Mouse (Mus musculus) gastrocnemius, postnatal 4 days (tissue): ENCODE measurements around the gene 4933415A04Rik. TPM values are rescaled to one million over a fixed set of nuclear protein-coding genes. Genes with fewer than 3 reads are reported as not detected.

Experiments used
- DNase-seq, 2 experiments: peaks; one replicate each; pipeline ENCODE4 v3.0.0; 2021 to 2022; ENCODE audit warnings: low spot score in 2 of 2, mixed read lengths in 2 of 2
- total RNA-seq, 2 experiments: library from RNA; stranded (reverse); gene quantifications; 2 replicates each; pipeline ENCODE4 v1.2.3; 2021

The 4933415A04Rik gene
- total RNA-seq, 2 experiments from 2014 or later = 0.73 to 1.0 TPM

DNA sequence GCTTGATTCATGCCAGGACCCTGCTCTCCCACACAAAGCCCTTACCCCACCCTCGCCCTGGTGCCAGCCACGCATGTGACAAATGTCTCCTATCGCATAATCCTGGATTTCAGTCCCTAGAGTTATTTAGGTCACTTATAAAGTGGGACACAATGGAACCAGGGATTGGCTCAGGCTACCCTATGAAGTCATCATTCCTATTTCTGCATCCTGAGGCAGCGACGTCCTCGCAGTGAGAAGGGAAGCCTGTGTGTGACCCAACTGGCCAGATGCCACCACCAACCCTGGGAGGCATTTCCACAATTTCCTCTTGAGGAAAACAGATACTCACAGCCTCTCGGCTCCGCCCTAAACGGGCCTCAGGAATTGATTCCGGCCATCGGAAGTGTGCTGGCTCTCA, 17.2 kb upstream of the 4933415A04Rik start:
- peak in 1 of 2 experiments; percentile 62 for DNase-seq

DNA sequence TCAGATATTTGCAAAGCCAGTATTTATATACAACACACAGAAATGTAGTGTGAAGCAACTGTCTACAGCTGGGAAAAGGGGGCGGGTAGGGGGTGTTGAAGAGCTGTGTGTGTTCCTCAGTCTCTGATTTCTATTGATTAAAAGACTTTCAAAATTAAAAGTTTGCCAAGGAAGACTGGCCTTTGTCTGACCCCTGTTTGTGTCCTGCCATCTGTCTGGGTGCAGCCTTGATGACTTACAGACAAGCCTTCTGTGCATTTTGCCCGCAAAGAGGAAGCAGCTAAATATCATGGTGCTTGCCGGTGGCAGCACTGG, 11.8 kb upstream of the 4933415A04Rik start:
- no peak for DNase-seq

DNA sequence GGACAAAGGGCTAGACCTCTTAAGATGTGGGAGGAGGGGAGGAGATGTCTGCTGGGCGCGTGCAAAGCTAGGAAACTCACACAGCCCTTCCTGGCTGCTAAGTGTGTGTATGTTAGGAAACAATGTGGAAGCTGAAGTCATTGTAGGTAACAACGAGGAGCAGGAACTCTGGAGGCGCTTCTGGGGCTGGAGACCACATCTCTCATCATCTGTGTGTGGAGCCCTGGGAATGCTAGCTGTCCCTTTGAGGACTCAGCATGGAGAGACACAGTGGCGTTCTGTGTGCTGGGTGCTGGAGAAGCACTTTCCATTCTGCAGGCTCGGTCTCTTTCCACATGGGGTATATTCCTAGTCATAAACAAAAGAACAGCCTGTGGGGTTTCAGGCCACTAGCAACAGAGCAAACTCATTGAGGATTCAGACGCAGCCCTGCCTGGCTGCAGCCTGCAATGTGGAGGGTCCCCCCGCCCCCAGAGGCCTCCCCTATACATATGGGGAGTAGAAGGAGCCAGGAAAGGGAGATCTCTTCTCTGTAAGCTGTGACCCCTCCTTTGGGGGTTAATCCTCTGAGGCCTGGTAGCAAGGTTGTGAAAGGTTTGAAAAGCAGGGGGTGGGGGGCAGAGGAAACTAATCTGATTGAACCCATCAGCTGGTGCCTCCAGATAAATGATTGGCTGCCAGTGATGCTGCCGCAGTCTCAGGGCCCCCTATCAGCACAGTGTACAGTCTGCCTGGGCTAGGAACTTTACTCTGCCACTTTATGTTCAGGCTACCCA, 11.3 kb upstream of the 4933415A04Rik start:
- no peak for DNase-seq

DNA sequence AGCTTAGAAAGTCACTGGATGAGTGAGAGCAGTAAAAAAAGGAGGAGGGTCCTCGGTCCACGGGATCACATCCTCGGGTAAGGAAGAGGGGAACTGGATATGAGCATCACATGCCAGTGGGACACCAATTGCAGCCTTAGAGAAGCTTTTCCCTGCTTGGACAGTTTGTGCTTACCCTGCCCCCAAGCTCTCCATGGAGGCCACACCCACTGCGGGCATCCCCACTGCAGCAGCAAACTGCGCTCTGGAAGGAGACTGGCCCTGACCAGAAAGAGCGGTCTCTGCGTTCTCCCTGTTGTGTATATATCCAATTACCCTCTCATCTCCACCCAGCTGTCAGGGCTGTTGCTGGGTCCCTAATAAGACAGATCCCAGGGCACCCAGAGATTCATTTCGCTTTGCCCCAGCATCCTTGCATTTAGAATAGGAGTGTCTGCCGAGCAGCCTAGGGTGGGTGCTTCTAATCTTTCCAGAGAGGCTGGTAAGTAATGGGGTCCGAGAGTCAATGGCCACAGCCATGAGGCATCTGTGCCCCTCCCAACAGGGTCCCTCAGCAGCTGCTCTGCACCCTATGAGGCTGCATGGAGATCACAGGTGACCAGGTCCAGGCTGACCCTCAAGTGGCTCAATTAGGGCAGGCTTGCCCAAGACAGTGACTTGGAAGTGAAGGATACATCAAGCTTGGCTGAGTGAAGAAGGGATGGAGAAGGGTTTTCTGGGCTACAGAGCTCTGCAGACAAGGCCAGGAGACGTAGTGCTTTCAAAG, 8.9 kb upstream of the 4933415A04Rik start:
- no peak for DNase-seq

DNA sequence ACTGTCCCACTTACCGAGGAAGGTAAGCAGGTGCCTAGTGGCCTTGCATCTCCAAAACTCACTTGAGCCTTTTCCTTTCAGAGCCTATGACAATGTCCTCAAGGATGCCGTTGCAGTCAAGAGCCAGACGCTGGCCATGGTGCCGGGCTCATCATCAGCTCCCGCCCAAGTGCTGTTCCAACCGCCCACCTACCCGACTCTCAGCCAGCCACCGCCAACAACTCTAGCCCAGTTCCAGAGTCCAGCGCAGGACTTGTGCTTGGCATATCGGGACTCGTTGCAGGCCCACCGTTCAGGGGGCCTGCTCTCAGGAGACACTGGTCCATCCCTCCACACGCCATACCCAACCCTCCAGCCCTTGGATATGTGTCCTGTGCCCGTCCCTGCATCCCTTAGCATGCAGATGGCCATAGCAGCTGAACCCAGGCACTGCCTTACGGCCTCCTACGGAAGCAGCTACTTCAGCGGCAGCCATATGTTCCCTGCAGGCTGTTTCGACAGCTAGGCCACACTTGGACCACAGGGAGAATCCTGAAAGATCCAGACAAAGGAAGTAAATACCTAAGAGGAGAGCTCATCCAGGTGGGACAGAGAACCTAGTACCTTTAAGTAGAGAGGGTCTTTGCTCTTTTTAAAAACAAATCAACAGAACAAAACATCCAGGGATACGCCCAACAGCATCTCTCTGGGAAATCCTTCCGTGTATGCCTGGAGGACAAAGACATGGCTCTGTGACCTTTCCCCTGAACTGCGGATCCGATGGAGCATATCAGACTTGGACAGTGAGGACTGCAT, 1.4 kb upstream of the 4933415A04Rik start:
- no peak for DNase-seq

DNA sequence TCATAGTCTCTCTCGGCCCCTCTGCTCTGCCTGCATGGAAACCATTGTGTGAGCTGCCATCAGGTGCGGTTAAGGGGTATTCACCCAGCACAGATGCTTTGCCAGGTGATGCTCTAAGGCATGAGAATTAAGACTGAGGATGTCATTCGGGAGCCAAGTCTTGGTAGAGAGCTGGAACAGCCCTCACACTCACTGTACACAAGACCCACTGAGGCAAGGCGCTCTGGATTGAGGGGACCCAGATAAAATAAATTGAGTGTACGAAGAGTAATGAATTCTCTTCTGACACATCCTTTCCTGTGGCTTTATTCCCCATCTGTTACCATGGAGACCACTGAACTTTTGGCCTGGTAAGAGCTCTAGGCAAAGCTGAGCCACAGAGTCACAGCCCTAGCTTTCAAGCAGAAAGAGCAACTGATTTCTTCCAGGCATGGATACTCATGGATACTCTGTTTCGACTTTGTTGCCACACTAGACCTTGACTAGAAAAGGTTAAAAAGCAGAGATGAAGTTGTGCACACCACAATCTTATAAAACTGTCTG, 2.8 kb downstream of the 4933415A04Rik start:
- DNase-seq = no peak

DNA sequence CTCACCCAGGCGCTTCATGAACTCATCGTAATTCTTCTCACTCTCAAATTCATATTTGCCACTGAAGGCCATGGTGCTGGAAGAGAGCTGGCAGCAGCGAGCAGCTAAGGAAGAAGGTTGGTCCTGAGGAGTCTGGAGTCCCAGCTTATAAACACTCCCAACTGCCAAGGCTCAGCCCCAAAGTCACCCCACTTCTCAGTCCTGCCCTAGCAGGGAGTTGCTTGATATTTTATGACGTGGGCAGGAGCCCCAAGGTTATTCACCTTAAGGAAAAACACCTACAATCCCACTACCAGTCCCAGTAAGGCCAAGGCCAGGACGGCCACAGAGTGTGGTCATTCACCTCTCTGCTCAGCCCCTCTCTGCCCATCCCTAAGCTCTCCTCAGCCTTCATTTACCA, 14.6 kb downstream of the 4933415A04Rik start, which contains the start of gene Fabp6:
Fabp6 (minus strand) TSS at position 101 of the 400 bp plus-strand sequence.
- no peak for DNase-seq

DNA sequence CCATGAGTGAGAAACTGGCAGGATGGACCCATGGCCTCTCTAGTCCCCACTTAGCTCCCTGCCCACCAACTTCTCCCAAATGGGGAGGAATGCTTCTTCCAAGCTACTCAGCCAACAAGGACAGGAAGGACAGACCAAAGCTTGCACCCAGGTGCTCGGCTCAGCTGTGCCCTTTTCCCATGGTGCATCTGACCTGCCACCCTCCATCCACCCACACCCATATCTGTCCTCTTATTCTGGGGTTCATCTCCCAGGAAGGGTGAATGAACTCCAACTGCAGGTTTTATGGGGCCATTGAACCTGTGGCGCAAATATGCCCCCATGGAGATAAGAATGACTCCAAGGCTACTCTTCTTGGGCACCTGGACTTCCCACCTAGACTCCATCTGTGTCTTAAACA, 17.4 kb downstream of the 4933415A04Rik start:
- no peak for DNase-seq

DNA sequence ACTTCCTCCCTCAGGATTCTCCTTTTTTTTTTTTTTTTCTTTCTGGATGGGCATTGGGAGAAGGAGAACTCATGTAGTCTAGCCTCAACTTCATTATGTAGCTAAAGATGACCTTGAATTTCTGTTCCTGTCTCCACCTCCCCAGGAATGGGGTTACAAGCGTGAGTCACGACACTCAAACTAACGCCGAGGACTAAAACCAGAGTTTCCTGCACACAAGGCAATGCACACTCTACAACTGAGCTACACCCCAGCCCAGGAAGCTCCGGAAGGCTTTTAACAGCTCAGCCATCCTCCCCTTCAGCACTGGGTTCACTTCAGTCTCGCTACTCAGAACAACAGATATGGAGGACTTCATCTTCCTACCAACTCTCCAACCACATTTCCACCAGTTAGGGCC, 18.1 kb downstream of the 4933415A04Rik start:
- no peak for DNase-seq

DNA sequence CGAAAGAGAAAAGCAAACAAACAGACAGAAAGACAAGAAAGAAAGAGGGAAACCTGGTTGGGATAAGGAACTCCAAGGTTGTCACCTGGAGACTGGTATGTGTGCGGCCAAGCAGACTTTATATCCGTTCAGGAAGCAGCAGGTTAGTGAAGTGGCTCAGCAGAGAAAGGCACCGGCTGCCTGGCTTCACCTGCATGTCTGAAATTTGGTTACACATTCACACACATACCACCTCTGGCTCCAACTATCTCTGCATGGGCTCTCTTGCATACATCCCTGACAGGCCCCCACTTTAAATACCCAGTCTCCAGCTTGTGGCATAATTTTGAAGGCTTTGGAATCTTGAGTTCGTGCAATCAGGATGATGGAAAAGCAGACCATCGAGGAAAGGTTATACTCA, 19.0 kb downstream of the 4933415A04Rik start:
- no peak for DNase-seq

DNA sequence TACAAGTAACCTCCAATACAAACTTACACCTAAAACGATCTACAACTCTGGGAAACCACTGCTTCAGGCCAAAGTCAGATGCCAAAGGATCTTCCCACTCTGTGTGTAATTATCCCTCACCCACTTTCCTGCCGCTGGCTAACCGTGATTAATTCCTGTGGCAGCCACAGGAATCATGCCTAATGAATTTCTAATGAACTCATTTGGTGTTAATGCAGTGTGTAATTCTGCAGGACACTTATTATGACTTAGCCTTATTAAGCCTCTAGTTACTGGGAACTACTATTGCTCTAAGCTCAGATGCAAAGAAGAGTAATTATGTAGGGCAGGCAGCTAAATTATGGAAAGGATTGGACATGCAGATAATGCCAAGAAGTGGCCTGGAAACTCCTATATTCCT, 21.6 kb downstream of the 4933415A04Rik start:
- no peak for DNase-seq

DNA sequence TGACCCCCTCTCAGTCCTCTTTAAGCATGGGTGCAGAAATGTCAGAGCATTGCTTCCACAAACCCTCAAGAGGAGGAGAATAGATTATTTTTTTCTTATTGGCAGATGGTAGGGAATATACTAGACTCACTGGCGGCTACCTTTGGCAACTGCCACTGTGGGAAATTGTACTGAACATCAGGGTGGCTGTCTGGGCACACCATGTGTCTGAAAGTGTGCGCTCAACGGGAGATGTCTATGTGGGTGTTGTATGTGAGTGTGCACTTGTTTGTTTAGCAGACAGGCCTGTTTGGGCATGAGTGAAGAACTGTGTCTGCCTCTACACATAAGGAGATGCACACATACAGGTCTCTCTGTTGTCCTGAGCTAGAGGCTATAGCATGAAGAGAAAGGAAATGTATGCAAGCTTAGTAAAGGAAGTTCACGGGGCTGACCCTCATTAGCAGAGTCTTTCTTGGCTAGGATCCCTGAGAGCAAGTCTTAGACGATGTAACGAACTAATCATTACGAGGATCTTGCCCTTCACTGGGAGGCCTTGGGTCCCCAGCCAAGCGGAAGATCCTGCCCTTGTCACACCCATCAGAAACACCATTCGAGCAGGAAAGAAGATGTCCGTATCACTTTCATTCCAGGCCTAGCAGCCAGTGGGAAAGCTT, 23.3 kb downstream of the 4933415A04Rik start:
- DNase-seq = no peak

DNA sequence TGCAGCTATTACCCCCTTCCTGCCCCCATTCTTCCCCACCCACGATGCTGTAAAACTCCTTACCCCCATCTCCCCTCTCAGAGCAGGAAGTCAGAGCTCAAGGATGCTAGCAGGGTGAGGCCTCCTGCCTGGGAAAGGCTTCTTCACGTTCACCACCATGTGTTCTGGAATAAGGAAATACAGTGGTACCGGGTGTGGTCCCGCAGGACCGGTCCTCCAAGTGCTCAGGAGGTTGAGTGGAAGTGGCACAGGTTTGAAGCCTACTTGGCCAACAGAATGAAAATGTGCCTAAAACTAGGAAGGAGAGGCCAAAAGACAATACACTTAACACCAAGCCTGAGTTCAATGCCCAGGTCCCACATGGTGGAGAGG, 23.8 kb downstream of the 4933415A04Rik start:
- no peak for DNase-seq

DNA sequence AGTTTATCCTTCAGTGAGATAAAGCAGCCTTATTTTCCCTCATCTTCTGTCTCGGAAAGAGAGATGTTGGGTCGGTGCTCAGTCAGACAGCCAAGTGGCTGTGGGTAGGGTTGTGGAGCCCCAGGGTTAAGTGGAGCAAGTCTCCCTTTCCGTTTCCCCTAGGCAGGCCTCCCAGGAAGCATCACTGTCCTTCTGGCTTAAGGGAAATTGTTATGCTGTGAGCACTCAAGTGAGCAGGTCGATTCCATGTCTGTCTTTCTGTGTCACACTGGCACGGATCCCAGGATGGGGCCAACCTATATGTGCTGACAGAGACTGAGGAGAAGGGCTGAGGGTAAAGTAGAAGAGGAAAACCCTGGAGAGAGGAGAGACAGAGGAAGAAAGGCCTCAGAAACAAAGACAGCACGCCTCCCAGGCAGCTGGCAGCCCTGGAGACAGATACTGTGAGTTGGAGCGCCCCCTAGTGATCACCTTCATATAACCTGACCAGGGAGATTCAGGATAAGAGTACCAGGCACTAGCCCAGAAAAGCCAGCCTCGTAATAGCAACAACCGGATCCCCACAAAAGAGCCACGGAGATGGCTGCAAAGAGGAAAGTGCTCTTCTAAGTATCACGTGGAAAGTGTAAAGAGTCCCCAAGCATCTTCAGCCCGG, 26.1 kb downstream of the 4933415A04Rik start:
- peak; percentile 63 to 76 for DNase-seq

DNA sequence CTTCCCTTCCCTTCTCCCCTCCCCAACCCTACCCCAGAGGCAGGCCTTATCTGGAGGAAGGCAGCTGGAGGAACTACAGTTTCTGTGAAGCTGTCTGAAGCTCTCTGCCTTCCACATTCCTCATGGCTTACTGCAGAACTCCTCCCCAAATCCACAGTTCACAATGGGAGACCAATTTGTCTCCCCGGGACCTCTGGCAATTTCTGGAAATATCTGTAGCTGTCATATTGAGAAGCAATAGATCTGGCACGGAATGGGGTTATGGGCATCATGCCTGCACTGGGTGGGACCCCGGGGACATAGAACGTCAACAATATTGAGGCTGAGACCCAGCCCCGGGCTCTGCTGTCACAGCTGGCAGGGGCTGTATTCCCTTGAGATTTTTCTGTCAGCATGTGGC, 31.1 kb downstream of the 4933415A04Rik start:
- peak in 1 of 2 experiments; percentile 18 for DNase-seq

DNA sequence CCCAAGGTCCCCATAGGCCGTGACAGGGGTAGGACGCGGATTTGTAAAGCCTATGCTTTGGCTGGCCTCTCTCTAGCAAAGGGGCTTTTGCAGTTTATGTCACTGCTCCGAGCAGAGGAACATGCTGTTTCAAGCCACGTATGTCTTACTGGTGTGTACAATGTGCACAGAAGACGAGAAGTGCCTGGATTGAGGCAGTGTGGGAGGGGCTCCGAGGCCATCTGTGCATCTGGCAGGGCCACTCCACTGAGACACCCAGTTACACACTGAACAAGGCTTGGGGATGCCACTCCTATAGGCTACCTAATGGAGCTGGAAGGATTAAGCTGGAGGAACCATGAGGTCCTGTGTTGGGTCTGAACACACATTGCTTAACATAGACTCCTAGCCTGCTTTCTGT, 31.6 kb downstream of the 4933415A04Rik start:
- DNase-seq = no peak

DNA sequence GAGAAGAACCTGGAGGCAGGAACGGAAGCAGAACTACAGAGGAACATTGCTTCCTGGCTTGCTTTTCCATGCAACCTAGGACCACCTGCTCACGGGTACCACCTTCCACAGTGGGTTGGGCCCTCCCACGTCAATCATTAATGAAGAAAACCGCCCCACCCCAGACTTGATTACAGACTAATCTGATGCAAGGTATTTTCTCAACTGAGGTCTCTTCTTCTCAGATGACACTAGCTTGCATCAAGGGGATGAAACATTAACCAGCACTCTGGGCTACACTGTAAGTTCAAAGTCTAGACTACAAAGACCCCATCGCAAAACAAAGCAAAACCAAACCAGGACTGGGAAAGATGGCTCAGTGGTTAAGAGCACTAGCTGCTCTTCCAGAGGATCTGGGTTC, 34.9 kb downstream of the 4933415A04Rik start:
- DNase-seq = no peak

DNA sequence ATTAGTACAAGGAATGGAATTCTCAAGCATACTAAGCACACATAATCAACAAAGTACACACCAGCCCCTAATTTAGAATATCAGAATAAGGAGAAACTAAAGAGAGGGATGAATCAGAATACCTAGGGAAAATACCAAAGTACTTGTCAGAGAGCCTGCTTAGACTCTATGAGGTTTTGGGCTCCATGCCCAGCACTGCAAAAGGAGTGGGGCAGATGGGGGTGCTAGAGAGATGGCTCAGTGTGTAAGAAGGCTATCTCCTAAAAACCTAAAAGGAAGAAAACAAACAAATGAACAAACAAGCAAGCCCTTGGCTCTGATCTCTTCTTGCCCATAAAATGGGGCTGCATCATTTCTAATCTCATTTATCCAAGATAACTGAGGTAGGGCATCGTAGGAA, 37.5 kb downstream of the 4933415A04Rik start:
- no peak for DNase-seq

DNA sequence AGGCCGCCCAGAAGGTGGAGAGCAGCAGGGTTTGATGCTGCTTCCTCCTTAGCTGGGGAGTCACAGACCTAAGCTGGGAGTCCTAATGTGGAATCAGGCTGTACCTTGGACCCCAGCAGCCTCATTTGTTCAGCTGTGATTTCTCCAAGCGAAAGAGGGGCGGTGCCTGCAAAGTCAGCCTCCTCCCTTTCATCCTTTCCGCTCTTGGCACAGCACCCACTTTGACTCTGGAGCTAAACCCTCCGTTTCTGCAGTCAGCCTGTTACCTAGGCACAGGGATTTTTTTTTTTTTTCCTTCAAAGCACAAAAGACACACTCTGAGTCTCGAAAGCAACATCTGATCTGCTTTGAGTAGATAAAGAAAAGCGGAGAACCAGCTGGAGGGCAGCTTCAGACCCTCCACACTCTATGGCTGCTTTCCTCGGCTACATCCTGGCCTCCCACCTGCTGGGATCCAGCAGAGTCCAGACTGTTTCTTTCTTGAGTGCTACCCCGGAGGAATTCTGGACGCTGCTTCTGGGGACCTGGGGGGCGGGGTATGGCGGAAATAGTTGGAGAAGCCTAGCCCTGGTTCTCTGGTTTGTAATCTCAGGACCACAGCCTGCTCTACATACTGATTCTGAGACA, 39.6 kb downstream of the 4933415A04Rik start:
- DNase-seq = peak in 1 of 2 experiments; percentile 37
